Mouse (Mus musculus): ENCODE results near the gene Itfg2.

- TF ChIP-seq CTCF (IDR thresholded peaks at IDR 0.05 in 2 of 3, conservative IDR thresholded peaks at IDR 0.05 in 1 of 3; ENCODE audit: control insufficient read depth in 1 of 3, insufficient read depth in 1 of 3, low read depth in 2 of 3, low read length in 3 of 3, poor library complexity in 1 of 3, severe bottlenecking in 1 of 3) (no peak), ZNF384 (IDR thresholded peaks at IDR 0.05; ENCODE audit: low read depth, low read length) (no peak), USF1 (IDR thresholded peaks at IDR 0.05; ENCODE audit: low read depth, low read length) (no peak), TCF12 (IDR thresholded peaks at IDR 0.05; ENCODE audit: low read depth, low read length) (no peak)
Measured at GRCm38 (mm10) chr6:128421480-128421879, 3.3 kb downstream of the Itfg2 start.

Measured in MEL (cell line).